Comparison of ENCODE assay signal across 8 mouse cellular contexts in the genomic region with DNA sequence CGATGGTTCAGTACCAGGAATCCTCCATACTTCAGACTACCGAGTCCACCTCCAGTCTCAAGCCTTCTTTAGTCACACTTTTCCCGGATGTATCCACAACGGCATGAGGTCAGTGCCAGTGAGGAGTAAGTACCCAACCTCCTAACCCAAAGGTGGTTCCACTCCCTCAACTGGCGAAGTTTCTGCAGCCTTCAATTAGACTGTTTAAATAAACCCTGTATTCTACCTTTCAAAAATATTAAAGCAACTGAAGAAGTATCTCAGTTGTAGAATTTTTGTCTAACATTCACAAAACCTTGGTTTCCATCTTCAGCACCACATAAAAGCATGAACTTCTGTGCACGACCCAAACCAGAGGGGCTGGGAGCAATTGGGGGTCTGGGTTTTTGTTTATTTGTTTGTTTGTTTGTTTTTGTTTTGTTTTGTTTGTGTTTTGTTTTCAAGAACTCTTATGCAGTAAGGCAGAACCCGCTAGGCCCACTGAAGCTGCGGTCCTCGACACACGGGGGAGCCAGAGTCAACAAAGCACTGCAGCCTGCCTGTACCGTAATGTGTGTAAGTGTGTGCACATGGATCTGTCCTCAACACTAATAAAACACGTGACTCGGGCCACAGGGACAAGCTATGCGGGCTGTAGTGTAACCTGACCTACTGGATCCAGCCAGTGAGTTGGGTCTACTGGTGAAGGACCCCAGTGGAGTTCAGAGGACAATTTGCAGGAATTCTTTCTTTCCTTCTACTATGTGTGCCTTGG. TPM values are rescaled to one million over a fixed set of nuclear protein-coding genes. Genes with fewer than 3 reads are reported as not detected.
DNase-seq lines count a peak whose midpoint lies in the region; ATAC-seq and TF ChIP-seq lines count a peak whose summit lies in the region.

No protein-coding gene starts in this region.

- intact Hi-C loops in heart, postnatal 14 days (cut with DNase I) = loop anchor here (1.0 to 5.0 kb wide), 3 partner anchors 17 to 139 kb away; no protein-coding TSS in a partner anchor

- H3K27ac ChIP-seq in forebrain, embryonic 14.5 days (ENCODE audit: low read depth, low read length) = no peak overlapping the region
- no peak overlapping the region for H3K27ac ChIP-seq in liver, postnatal 0 days (ENCODE audit: low read depth)
- H3K27ac ChIP-seq in neural tube, embryonic 14.5 days (ENCODE audit: low read depth, low read length) = no peak overlapping the region
- no peak overlapping the region for H3K27ac ChIP-seq in testis, adult 2 months (ENCODE audit: control insufficient read depth, insufficient read depth, low read depth, low read length)

- TF ChIP-seq POLR2A in testis, adult 2 months (IDR thresholded peaks at IDR 0.05; ENCODE audit: control insufficient read depth, low read depth, low read length) = no peak

- H3K9ac ChIP-seq in forebrain, embryonic 14.5 days (ENCODE audit: low read length) = no peak overlapping the region
- no peak overlapping the region for H3K9ac ChIP-seq in liver, postnatal 0 days (replicated peaks)
- H3K9ac ChIP-seq in neural tube, embryonic 14.5 days (replicated peaks; ENCODE audit: low read depth, low read length) = no peak overlapping the region

- DNase-seq in ES-CJ7 (ENCODE audit: low read depth, low spot score) = peak; percentile 89
- DNase-seq in forebrain, embryonic 14.5 days (ENCODE audit: low spot score) = peak; percentile 87
- peak; percentile 80 to 87 for DNase-seq in heart, postnatal 14 days
- peak; percentile 38 for DNase-seq in large intestine, adult 2 months (ENCODE audit: low read depth, low spot score)
- peak; percentile 86 for DNase-seq in liver, postnatal 0 days

- H3K4me3 ChIP-seq in forebrain, embryonic 14.5 days (ENCODE audit: low read depth, low read length) = no peak overlapping the region
- no peak overlapping the region for H3K4me3 ChIP-seq in liver, postnatal 0 days (ENCODE audit: low read depth, low read length)
- no peak overlapping the region for H3K4me3 ChIP-seq in neural tube, embryonic 14.5 days (ENCODE audit: low read depth, low read length)
- no peak overlapping the region for H3K4me3 ChIP-seq in testis, adult 2 months (ENCODE audit: control insufficient read depth, low read depth, low read length)

- H3K4me2 ChIP-seq in forebrain, embryonic 14.5 days (ENCODE audit: low read length) = peak overlapping the region; percentile 23; the same call in 1 of the 2 replicates
- no peak overlapping the region for H3K4me2 ChIP-seq in liver, postnatal 0 days (ENCODE audit: low read depth, low read length)
- H3K4me2 ChIP-seq in neural tube, embryonic 14.5 days (ENCODE audit: low read depth, low read length) = no peak overlapping the region

- 0 out of 2 replicates have a peak, but pooled peaks cover 3% of the 10 kb centered on the region for H3K4me1 ChIP-seq in forebrain, embryonic 14.5 days (ENCODE audit: control insufficient read depth, insufficient read depth, low read length)
- peaks cover 17% of the 10 kb centered on the region for H3K4me1 ChIP-seq in liver, postnatal 0 days (ENCODE audit: insufficient read depth)
- H3K4me1 ChIP-seq in neural tube, embryonic 14.5 days (ENCODE audit: control insufficient read depth, insufficient read depth, low read length) = no peaks in the 10 kb centered on the region
- no peaks in the 10 kb centered on the region; the same call in none of the 2 replicates for H3K4me1 ChIP-seq in testis, adult 2 months (ENCODE audit: control insufficient read depth, insufficient read depth, low read length)

- TF ChIP-seq CTCF in liver, postnatal 0 days (IDR thresholded peaks at IDR 0.05; ENCODE audit: low read depth) = peak; percentile 98
- TF ChIP-seq CTCF in testis, adult 2 months (IDR thresholded peaks at IDR 0.05; ENCODE audit: control insufficient read depth, insufficient read depth, insufficient replicate concordance, low read depth, low read length) = peak; percentile 84; the same call in 1 of the 2 replicates

- TF ChIP-seq EP300 in liver, postnatal 0 days (IDR thresholded peaks at IDR 0.05; ENCODE audit: low read depth) = no peak

- no peaks in the 10 kb centered on the region for H3K36me3 ChIP-seq in forebrain, embryonic 14.5 days (ENCODE audit: control insufficient read depth, insufficient read depth, low read length)
- H3K36me3 ChIP-seq in liver, postnatal 0 days (replicated peaks; ENCODE audit: insufficient read depth, low read length) = no peaks in the 10 kb centered on the region
- no peaks in the 10 kb centered on the region for H3K36me3 ChIP-seq in neural tube, embryonic 14.5 days (ENCODE audit: control insufficient read depth, insufficient read depth, low read length)
- no peaks in the 10 kb centered on the region for H3K36me3 ChIP-seq in testis, adult 2 months (ENCODE audit: control insufficient read depth, insufficient read depth, low read length)

- no peaks in the 10 kb centered on the region for H3K9me3 ChIP-seq in forebrain, embryonic 14.5 days (replicated peaks; ENCODE audit: control insufficient read depth, low read length)
- H3K9me3 ChIP-seq in liver, postnatal 0 days (ENCODE audit: low read length) = no peaks in the 10 kb centered on the region
- H3K9me3 ChIP-seq in neural tube, embryonic 14.5 days (ENCODE audit: control insufficient read depth, low read length) = no peaks in the 10 kb centered on the region

- H3K27me3 ChIP-seq in forebrain, embryonic 14.5 days (replicated peaks; ENCODE audit: control insufficient read depth, insufficient read depth, low read length) = no peaks in the 10 kb centered on the region
- H3K27me3 ChIP-seq in liver, postnatal 0 days (ENCODE audit: insufficient read depth, low read length) = peaks cover 8% of the 10 kb centered on the region
- no peaks in the 10 kb centered on the region for H3K27me3 ChIP-seq in neural tube, embryonic 14.5 days (ENCODE audit: control insufficient read depth, insufficient read depth, low read length)
- H3K27me3 ChIP-seq in testis, adult 2 months (ENCODE audit: control insufficient read depth, insufficient read depth, low read length) = no peaks in the 10 kb centered on the region

- ATAC-seq in cerebellum, adult (ENCODE audit: insufficient number of reproducible peaks, low FRiP score, low TSS enrichment) = peak; percentile 80
- peak; percentile 79 for ATAC-seq in forebrain, embryonic 14.5 days
- ATAC-seq in liver, postnatal 0 days = peak; percentile 80
- peak; percentile 84 for ATAC-seq in neural tube, embryonic 14.5 days (ENCODE audit: low read depth)

- 22% methylated on average over 14 of the region's 14 CpGs for WGBS in forebrain, embryonic 14.5 days
- WGBS in large intestine, adult 2 months = 25% methylated on average over 14 of the region's 14 CpGs
- 25% methylated on average over 14 of the region's 14 CpGs for WGBS in liver, postnatal 0 days (ENCODE audit: insufficient replicate concordance)
- WGBS in neural tube, embryonic 14.5 days = 23% methylated on average over 14 of the region's 14 CpGs

RNA-seq across cellular contexts. Expression of gene Ankdd1a, which starts 3.8 kb away (rescaled TPM):
- polyA plus RNA-seq in forebrain, embryonic 14.5 days (2014; fragmentation: Nextera tagmentation; extraction: Ambion mirVana) = not detected in 2 replicates
- total RNA-seq in heart, postnatal 14 days (2021) = not detected
- polyA plus RNA-seq in large intestine, adult 2 months (2012; rRNA removed) = 0.06 TPM in 1 of 2 replicates, not detected in the other
- not detected in 2 replicates for polyA plus RNA-seq in liver, postnatal 0 days (2015; fragmentation: Nextera tagmentation; extraction: Ambion mirVana)
- polyA plus RNA-seq in neural tube, embryonic 14.5 days (2014; fragmentation: Nextera tagmentation; extraction: Ambion mirVana) = 0.81 and 1.2 TPM in 2 replicates
- polyA plus RNA-seq in testis, adult 2 months (2012; rRNA removed) = not detected in 2 replicates

RNA-seq across cellular contexts. Expression of gene Plekho2, which starts 56.1 kb away (rescaled TPM):
- polyA plus RNA-seq in forebrain, embryonic 14.5 days (2014; fragmentation: Nextera tagmentation; extraction: Ambion mirVana) = 3.6 and 3.9 TPM in 2 replicates
- total RNA-seq in heart, postnatal 14 days (2021) = 10 to 100 TPM; 14.6 TPM
- 11.6 and 13.0 TPM in 2 replicates for polyA plus RNA-seq in large intestine, adult 2 months (2012; rRNA removed)
- 14.3 and 14.5 TPM in 2 replicates for polyA plus RNA-seq in liver, postnatal 0 days (2015; fragmentation: Nextera tagmentation; extraction: Ambion mirVana)
- polyA plus RNA-seq in neural tube, embryonic 14.5 days (2014; fragmentation: Nextera tagmentation; extraction: Ambion mirVana) = 2.4 and 5.2 TPM in 2 replicates
- polyA plus RNA-seq in testis, adult 2 months (2012; rRNA removed) = 67.0 and 72.5 TPM in 2 replicates

Comparison
In these comparisons a context has a peak if more than half of its experiments do, and no peak if none do; other contexts are left out.
1. DNase-seq: peak in every context shown above with its lines; median percentile 89 in ES-CJ7; 87 in forebrain, embryonic 14.5 days; 86 in liver, postnatal 0 days; 84 in heart, postnatal 14 days; 38 in large intestine, adult 2 months.